8 mouse cellular contexts compared by ENCODE assay signal in genomic region chr10:111972542-111973361, GRCm38 (mm10). TPM values are rescaled to one million over a fixed set of nuclear protein-coding genes. Genes with fewer than 3 reads are reported as not detected.
A peak's percentile ranks its signal among the peaks of the same experiment; 100 is the strongest.
DNase-seq lines count a peak whose midpoint lies in the region; ATAC-seq and TF ChIP-seq lines count a peak whose summit lies in the region.

TSS of gene Krr1 (plus strand) at chr10:111972664.

- H3K4me2 ChIP-seq in CH12.LX (ENCODE audit: insufficient read depth, low read depth, poor library complexity, severe bottlenecking), result peak within 1 kb of the TSS; percentile 98
- peak within 1 kb of the TSS; percentile 62 for H3K4me2 ChIP-seq in forebrain, embryonic 11.5 days (ENCODE audit: low read depth, low read length, severe bottlenecking)
- peak within 1 kb of the TSS; percentile 99 for H3K4me2 ChIP-seq in heart, embryonic 16.5 days (ENCODE audit: low read depth, low read length)
- peak within 1 kb of the TSS; percentile 83 for H3K4me2 ChIP-seq in liver, embryonic 15.5 days
- H3K4me2 ChIP-seq in neural tube, embryonic 12.5 days (replicated peaks), result peak within 1 kb of the TSS; percentile 63

- 0 out of 2 replicates have a peak within 1 kb of the TSS, but pooled peaks have one; percentile 22 for H3K27ac ChIP-seq in CH12.LX (ENCODE audit: insufficient read depth, low read depth)
- no peak within 1 kb of the TSS for H3K27ac ChIP-seq in forebrain, embryonic 11.5 days (ENCODE audit: low read depth, low read length)
- peak within 1 kb of the TSS; percentile 80 for H3K27ac ChIP-seq in heart, embryonic 16.5 days (ENCODE audit: low read length)
- peak within 1 kb of the TSS; percentile 73 for H3K27ac ChIP-seq in liver, embryonic 15.5 days (replicated peaks)
- no peak within 1 kb of the TSS for H3K27ac ChIP-seq in neural tube, embryonic 12.5 days

- H3K4me1 ChIP-seq in CH12.LX (ENCODE audit: control insufficient read depth in 1 of 2, insufficient read depth in 2 of 2), result peaks cover 2 to 18% of the 10 kb centered on the region in 2 experiments; a peak in 2 of 4 replicates
- H3K4me1 ChIP-seq in forebrain, embryonic 11.5 days (replicated peaks; ENCODE audit: control insufficient read depth, insufficient read depth, low read length), result no peaks in the 10 kb centered on the region
- H3K4me1 ChIP-seq in heart, embryonic 16.5 days (ENCODE audit: control insufficient read depth, insufficient read depth, low read length), result peaks cover 9% of the 10 kb centered on the region
- peaks cover 13% of the 10 kb centered on the region for H3K4me1 ChIP-seq in liver, embryonic 15.5 days (replicated peaks)
- H3K4me1 ChIP-seq in neural tube, embryonic 12.5 days, result peaks cover 8% of the 10 kb centered on the region

- DNase-seq in CH12.LX (ENCODE audit: extremely low read depth), result peak; percentile 98
- peak; percentile 93 for DNase-seq in c-Kit-positive CD71-positive TER-119-negative erythroid progenitor cells, embryonic 14.5 days (ENCODE audit: low read depth)
- DNase-seq in forebrain, embryonic 11.5 days (ENCODE audit: low spot score), result peak; percentile 97
- peak; percentile 89 to 93 for DNase-seq in kidney, postnatal 36 days
- peak; percentile 98 for DNase-seq in telencephalon, adult 2 months (ENCODE audit: low read depth, low spot score)

- in situ Hi-C loops in CH12.LX (cut with MboI; ENCODE audit: low pct_ligation_motif_present, low pct_unique_long_range_greater_than_20kb, low sequenced_read_pairs), result loop anchor here (10.0 kb wide), 1 partner anchor 132 kb away; no protein-coding TSS in a partner anchor

- TF ChIP-seq EP300 in CH12.LX (IDR thresholded peaks at IDR 0.05; ENCODE audit: low read length), result no peak

- H3K79me2 ChIP-seq in CH12.LX (replicated peaks; ENCODE audit: control insufficient read depth, extremely low read depth, insufficient read depth, poor library complexity, severe bottlenecking), result peaks cover 43% of the 10 kb centered on the region

- TF ChIP-seq CTCF in CH12.LX (conservative IDR thresholded peaks at IDR 0.05 in 1 of 2, IDR thresholded peaks at IDR 0.05 in 1 of 2; ENCODE audit: low read depth in 2 of 2, low read length in 2 of 2), result no peak

- no peak for TF ChIP-seq RAD21 in CH12.LX (IDR thresholded peaks at IDR 0.05; ENCODE audit: low read depth, low read length)

- under 1% methylated on average over 51 of the region's 51 CpGs for WGBS in forebrain, embryonic 11.5 days
- WGBS in heart, embryonic 16.5 days, result under 1% methylated on average over 51 of the region's 51 CpGs
- WGBS in liver, embryonic 15.5 days (ENCODE audit: insufficient replicate concordance), result under 1% methylated on average over 51 of the region's 51 CpGs
- under 1% methylated on average over 51 of the region's 51 CpGs for WGBS in neural tube, embryonic 12.5 days

- peak within 1 kb of the TSS; percentile 97 to 98 (median 97) for H3K4me3 ChIP-seq in CH12.LX (replicated peaks in 1 of 3; ENCODE audit: low read depth in 2 of 3, low read length in 2 of 3, poor library complexity in 1 of 3)
- peak within 1 kb of the TSS; percentile 84 for H3K4me3 ChIP-seq in forebrain, embryonic 11.5 days (ENCODE audit: low read depth, low read length)
- peak within 1 kb of the TSS; percentile 99 for H3K4me3 ChIP-seq in heart, embryonic 16.5 days (ENCODE audit: low read length)
- H3K4me3 ChIP-seq in liver, embryonic 15.5 days (replicated peaks), result peak within 1 kb of the TSS; percentile 79
- peak within 1 kb of the TSS; percentile 76 for H3K4me3 ChIP-seq in neural tube, embryonic 12.5 days

- H3K27me3 ChIP-seq in CH12.LX (replicated peaks), result peaks cover 14% of the 10 kb centered on the region
- no peaks in the 10 kb centered on the region for H3K27me3 ChIP-seq in forebrain, embryonic 11.5 days (ENCODE audit: control insufficient read depth, insufficient read depth, low read length)
- H3K27me3 ChIP-seq in heart, embryonic 16.5 days (ENCODE audit: control insufficient read depth, insufficient read depth, low read length), result no peaks in the 10 kb centered on the region
- no peaks in the 10 kb centered on the region for H3K27me3 ChIP-seq in liver, embryonic 15.5 days
- no peaks in the 10 kb centered on the region for H3K27me3 ChIP-seq in neural tube, embryonic 12.5 days (replicated peaks)

- no peaks in the 10 kb centered on the region for H3K9me3 ChIP-seq in CH12.LX (replicated peaks; ENCODE audit: low read length)
- no peaks in the 10 kb centered on the region for H3K9me3 ChIP-seq in forebrain, embryonic 11.5 days (ENCODE audit: control insufficient read depth, low read length)
- H3K9me3 ChIP-seq in heart, embryonic 16.5 days (replicated peaks; ENCODE audit: control insufficient read depth, low read length), result no peaks in the 10 kb centered on the region
- no peaks in the 10 kb centered on the region for H3K9me3 ChIP-seq in liver, embryonic 15.5 days (replicated peaks)
- no peaks in the 10 kb centered on the region for H3K9me3 ChIP-seq in neural tube, embryonic 12.5 days

- peaks cover 16 to 29% of the 10 kb centered on the region in 2 experiments for H3K36me3 ChIP-seq in CH12.LX (replicated peaks in 1 of 2; ENCODE audit: control insufficient read depth in 1 of 2, insufficient read depth in 1 of 2, low read length in 1 of 2)
- H3K36me3 ChIP-seq in forebrain, embryonic 11.5 days (ENCODE audit: control insufficient read depth, insufficient read depth, low read length), result no peaks in the 10 kb centered on the region
- no peaks in the 10 kb centered on the region for H3K36me3 ChIP-seq in heart, embryonic 16.5 days (ENCODE audit: control insufficient read depth, insufficient read depth)
- peaks cover 24% of the 10 kb centered on the region for H3K36me3 ChIP-seq in liver, embryonic 15.5 days (replicated peaks)
- H3K36me3 ChIP-seq in neural tube, embryonic 12.5 days, result 0 out of 2 replicates have a peak, but pooled peaks cover 7% of the 10 kb centered on the region

- dilution Hi-C loops in CH12.LX (cut with MboI; ENCODE audit: extremely low pct_ligation_motif_present, extremely low pct_unique_long_range_greater_than_20kb, low sequenced_read_pairs), result no loop called here

- ATAC-seq in forebrain, embryonic 11.5 days (replicated peaks; ENCODE audit: low FRiP score), result peak; percentile 98
- ATAC-seq in heart, embryonic 16.5 days (replicated peaks; ENCODE audit: extremely low read depth, insufficient read depth, low FRiP score), result peak; percentile 98
- ATAC-seq in liver, embryonic 15.5 days (ENCODE audit: insufficient read depth), result peak; percentile 98
- ATAC-seq in neural tube, embryonic 12.5 days (ENCODE audit: low FRiP score, low read depth), result peak; percentile 97

- H3K9ac ChIP-seq in CH12.LX (ENCODE audit: insufficient read depth, low read depth), result peak within 1 kb of the TSS; percentile 87
- H3K9ac ChIP-seq in forebrain, embryonic 11.5 days (ENCODE audit: low read length), result peak within 1 kb of the TSS; percentile 81
- peak within 1 kb of the TSS; percentile 93 for H3K9ac ChIP-seq in heart, embryonic 16.5 days (ENCODE audit: low read length)
- H3K9ac ChIP-seq in liver, embryonic 15.5 days, result peak within 1 kb of the TSS; percentile 76
- H3K9ac ChIP-seq in neural tube, embryonic 12.5 days, result peak within 1 kb of the TSS; percentile 76

- peak; percentile 87 for TF ChIP-seq POLR2A in CH12.LX (IDR thresholded peaks at IDR 0.05; ENCODE audit: low read depth, low read length)

TF ChIP-seq in CH12.LX, 34 proteins besides CTCF, POLR2A, EP300 and RAD21 (continues in another document):
- TF ChIP-seq UBTF (IDR thresholded peaks at IDR 0.05; ENCODE audit: low read depth, low read length), result no peak
- TF ChIP-seq SIN3A (IDR thresholded peaks at IDR 0.05; ENCODE audit: low read length), result peak; percentile 92
- peak; percentile 94 for TF ChIP-seq BHLHE40 (IDR thresholded peaks at IDR 0.05; ENCODE audit: low read depth, low read length)
- peak; percentile 93 for TF ChIP-seq MXI1 (IDR thresholded peaks at IDR 0.05; ENCODE audit: low read depth, low read length)
- TF ChIP-seq NRF1 (IDR thresholded peaks at IDR 0.05; ENCODE audit: low read depth, low read length), result peak; percentile 75
- TF ChIP-seq NELFE (IDR thresholded peaks at IDR 0.05; ENCODE audit: low read depth, low read length), result peak; percentile 82
- 0 out of 2 replicates have a peak, but pooled peaks have one; percentile 24 for TF ChIP-seq ZMIZ1 (IDR thresholded peaks at IDR 0.05; ENCODE audit: low read depth, low read length)
- TF ChIP-seq TBP (conservative IDR thresholded peaks at IDR 0.05; ENCODE audit: low read depth, low read length), result peak; percentile 95
- peak; percentile 42; the same call in 1 of the 2 replicates for TF ChIP-seq USF1 (IDR thresholded peaks at IDR 0.05; ENCODE audit: low read depth, low read length)
- no peak for TF ChIP-seq JUN (IDR thresholded peaks at IDR 0.05; ENCODE audit: insufficient read depth, low read depth, low read length)
- TF ChIP-seq MEF2A (IDR thresholded peaks at IDR 0.05; ENCODE audit: borderline replicate concordance, low read depth, low read length), result peak; percentile 89
- no peak for TF ChIP-seq JUND (conservative IDR thresholded peaks at IDR 0.05; ENCODE audit: low read depth, low read length)
- no peak for TF ChIP-seq MAX (IDR thresholded peaks at IDR 0.05; ENCODE audit: low read length)
- 0 out of 2 replicates have a peak, but pooled peaks have one; percentile 70 for TF ChIP-seq MYC (IDR thresholded peaks at IDR 0.05; ENCODE audit: low read depth, low read length)
- peak; percentile 93 for TF ChIP-seq ELF1 (IDR thresholded peaks at IDR 0.05; ENCODE audit: low read depth, low read length)
- peak; percentile 98 for TF ChIP-seq MAZ (IDR thresholded peaks at IDR 0.05; ENCODE audit: low read depth, low read length)
- peak; percentile 97 for TF ChIP-seq TCF12 (IDR thresholded peaks at IDR 0.05; ENCODE audit: low read depth, low read length)
- TF ChIP-seq PAX5 (IDR thresholded peaks at IDR 0.05; ENCODE audit: low read length), result no peak
- peak; percentile 93 for TF ChIP-seq CHD2 (IDR thresholded peaks at IDR 0.05; ENCODE audit: low read length)
- TF ChIP-seq IRF4 (IDR thresholded peaks at IDR 0.05; ENCODE audit: low read depth, low read length), result peak; percentile 88
- peak; percentile 91; the same call in 1 of the 2 replicates for TF ChIP-seq GABPA (IDR thresholded peaks at IDR 0.05; ENCODE audit: insufficient replicate concordance, low read depth, low read length)
- peak; percentile 49; the same call in 1 of the 2 replicates for TF ChIP-seq POLR2AphosphoS2 (IDR thresholded peaks at IDR 0.05; ENCODE audit: low read depth, low read length)
- TF ChIP-seq KAT2A (IDR thresholded peaks at IDR 0.05; ENCODE audit: insufficient replicate concordance, low read length), result peak; percentile 99

RNA-seq across cellular contexts. Expression of gene Krr1, which starts in this region (rescaled TPM):
- total RNA-seq in CH12.LX (2012; rRNA removed) (56.9 and 72.5 TPM in 2 replicates), CH12.LX (2014; rRNA removed) (108 and 124 TPM in 2 replicates)
- 58.7 and 68.7 TPM in 2 replicates for polyA plus RNA-seq in CH12.LX (2012; ENCODE audit: insufficient read length, low read depth)
- polyA plus RNA-seq in forebrain, embryonic 11.5 days (2014; fragmentation: Nextera tagmentation; extraction: Ambion mirVana), result 63.3 and 70.7 TPM in 2 replicates
- polyA plus RNA-seq in heart, embryonic 16.5 days (2015; fragmentation: Nextera tagmentation; extraction: Ambion mirVana), result 24.5 and 29.7 TPM in 2 replicates
- polyA plus RNA-seq in liver, embryonic 15.5 days (2015; fragmentation: Nextera tagmentation; extraction: Ambion mirVana), result 18.0 and 18.3 TPM in 2 replicates
- polyA plus RNA-seq in neural tube, embryonic 12.5 days (2016; fragmentation: Nextera tagmentation; extraction: Ambion mirVana), result 51.5 and 53.1 TPM in 2 replicates

Comparison
In these comparisons a context has a peak if more than half of its experiments do, and no peak if none do; other contexts are left out.
1. H3K27ac ChIP-seq: peak in CH12.LX (single experiment), heart, embryonic 16.5 days (single experiment) and liver, embryonic 15.5 days (single experiment); none in forebrain, embryonic 11.5 days (single experiment) and neural tube, embryonic 12.5 days (single experiment).
2. Peak in every context shown above with its lines, with median percentiles within 50 percentile points of each other: DNase-seq, H3K4me2 ChIP-seq, H3K4me3 ChIP-seq, H3K9ac ChIP-seq and ATAC-seq.